Mouse (Mus musculus): Measurements from ENCODE around the gene P2ry10. TPM values are rescaled to one million over a fixed set of nuclear protein-coding genes. Genes with fewer than 3 reads are reported as not detected.

Gene P2ry10
- polyA plus RNA-seq, 1 experiment from 2014 or later: 4.3 TPM

- Histone ChIP-seq H3K4me2 (ENCODE audit: low read depth, low read length) (no peak overlapping the region), H3K4me1 (ENCODE audit: control insufficient read depth, insufficient read depth, low read length) (no peaks in the 10 kb centered on the region), H3K27me3 (ENCODE audit: control insufficient read depth, insufficient read depth, low read length) (no peaks in the 10 kb centered on the region), H3K27ac (ENCODE audit: low read length) (no peak overlapping the region), H3K36me3 (ENCODE audit: control insufficient read depth, insufficient read depth) (no peaks in the 10 kb centered on the region), H3K9me3 (replicated peaks; ENCODE audit: control insufficient read depth, low read length) (no peaks in the 10 kb centered on the region), H3K9ac (ENCODE audit: low read length) (no peak overlapping the region), H3K4me3 (ENCODE audit: low read length) (no peak overlapping the region)
- 66% methylated on average over 1 of the region's 1 CpGs for WGBS
- no peak for ATAC-seq (replicated peaks; ENCODE audit: extremely low read depth, insufficient read depth, low FRiP score)
Observed at GRCm38 (mm10) chrX:107116987-107117386, 28.7 kb downstream of the P2ry10 start.

GRCm38 (mm10) chrX:107143184-107143583 lies 54.9 kb downstream of the P2ry10 start:
- Histone ChIP-seq H3K4me2 (ENCODE audit: low read depth, low read length) (no peak overlapping the region), H3K36me3 (ENCODE audit: control insufficient read depth, insufficient read depth) (no peaks in the 10 kb centered on the region), H3K27ac (ENCODE audit: low read length) (no peak overlapping the region), H3K27me3 (ENCODE audit: control insufficient read depth, insufficient read depth, low read length) (no peaks in the 10 kb centered on the region), H3K9me3 (replicated peaks; ENCODE audit: control insufficient read depth, low read length) (no peaks in the 10 kb centered on the region), H3K4me3 (ENCODE audit: low read length) (no peak overlapping the region), H3K4me1 (ENCODE audit: control insufficient read depth, insufficient read depth, low read length) (no peaks in the 10 kb centered on the region), H3K9ac (ENCODE audit: low read length) (no peak overlapping the region)
- no peak for ATAC-seq (replicated peaks; ENCODE audit: extremely low read depth, insufficient read depth, low FRiP score)
- WGBS: 50% methylated on average over 3 of the region's 3 CpGs

- no peak for ATAC-seq (replicated peaks; ENCODE audit: extremely low read depth, insufficient read depth, low FRiP score)
- no peaks in the 10 kb centered on the region for H3K27me3 ChIP-seq (ENCODE audit: control insufficient read depth, insufficient read depth, low read length)
- H3K4me1 ChIP-seq (ENCODE audit: control insufficient read depth, insufficient read depth, low read length): no peaks in the 10 kb centered on the region
- 50% methylated on average over 2 of the region's 2 CpGs for WGBS
- H3K4me3 ChIP-seq (ENCODE audit: low read length): no peak overlapping the region
- H3K9ac ChIP-seq (ENCODE audit: low read length): no peak overlapping the region
- H3K27ac ChIP-seq (ENCODE audit: low read length): no peak overlapping the region
- no peaks in the 10 kb centered on the region for H3K9me3 ChIP-seq (replicated peaks; ENCODE audit: control insufficient read depth, low read length)
- H3K36me3 ChIP-seq (ENCODE audit: control insufficient read depth, insufficient read depth): no peaks in the 10 kb centered on the region
- no peak overlapping the region for H3K4me2 ChIP-seq (ENCODE audit: low read depth, low read length)
Observed at GRCm38 (mm10) chrX:107143930-107144329, 55.6 kb downstream of the P2ry10 start.

GRCm38 (mm10) chrX:107148681-107149080 lies 60.4 kb downstream of the P2ry10 start, which contains the start of gene P2ry10b:
P2ry10b (plus strand) TSS chrX:107148927.
- 68% methylated on average over 3 of the region's 3 CpGs for WGBS
- Histone ChIP-seq H3K36me3 (ENCODE audit: control insufficient read depth, insufficient read depth) (no peaks in the 10 kb centered on the region), H3K27ac (ENCODE audit: low read length) (peak within 1 kb of the TSS; percentile 11), H3K4me3 (ENCODE audit: low read length) (no peak within 1 kb of the TSS), H3K4me2 (ENCODE audit: low read depth, low read length) (peak within 1 kb of the TSS; percentile 22; the same call in 1 of the 2 replicates), H3K4me1 (ENCODE audit: control insufficient read depth, insufficient read depth, low read length) (no peaks in the 10 kb centered on the region), H3K9ac (ENCODE audit: low read length) (no peak within 1 kb of the TSS), H3K27me3 (ENCODE audit: control insufficient read depth, insufficient read depth, low read length) (no peaks in the 10 kb centered on the region), H3K9me3 (replicated peaks; ENCODE audit: control insufficient read depth, low read length) (no peaks in the 10 kb centered on the region)
- no peak for ATAC-seq (replicated peaks; ENCODE audit: extremely low read depth, insufficient read depth, low FRiP score)

- peak overlapping the region; percentile 22; the same call in 1 of the 2 replicates for H3K4me2 ChIP-seq (ENCODE audit: low read depth, low read length)
- H3K27ac ChIP-seq (ENCODE audit: low read length): peak overlapping the region; percentile 11
- H3K4me3 ChIP-seq (ENCODE audit: low read length): no peak overlapping the region
- no peak overlapping the region for H3K9ac ChIP-seq (ENCODE audit: low read length)
- H3K36me3 ChIP-seq (ENCODE audit: control insufficient read depth, insufficient read depth): no peaks in the 10 kb centered on the region
- no peak for ATAC-seq (replicated peaks; ENCODE audit: extremely low read depth, insufficient read depth, low FRiP score)
- H3K9me3 ChIP-seq (replicated peaks; ENCODE audit: control insufficient read depth, low read length): no peaks in the 10 kb centered on the region
- 37% methylated on average over 4 of the region's 4 CpGs for WGBS
- H3K4me1 ChIP-seq (ENCODE audit: control insufficient read depth, insufficient read depth, low read length): no peaks in the 10 kb centered on the region
- H3K27me3 ChIP-seq (ENCODE audit: control insufficient read depth, insufficient read depth, low read length): no peaks in the 10 kb centered on the region
Observed at GRCm38 (mm10) chrX:107149391-107149993, 61.2 kb downstream of the P2ry10 start.

- peak overlapping the region; percentile 22; the same call in 1 of the 2 replicates for H3K4me2 ChIP-seq (ENCODE audit: low read depth, low read length)
- no peaks in the 10 kb centered on the region for H3K27me3 ChIP-seq (ENCODE audit: control insufficient read depth, insufficient read depth, low read length)
- H3K27ac ChIP-seq (ENCODE audit: low read length): peak overlapping the region; percentile 11
- no peak overlapping the region for H3K9ac ChIP-seq (ENCODE audit: low read length)
- H3K9me3 ChIP-seq (replicated peaks; ENCODE audit: control insufficient read depth, low read length): no peaks in the 10 kb centered on the region
- ATAC-seq (replicated peaks; ENCODE audit: extremely low read depth, insufficient read depth, low FRiP score): no peak
- no peaks in the 10 kb centered on the region for H3K36me3 ChIP-seq (ENCODE audit: control insufficient read depth, insufficient read depth)
- H3K4me1 ChIP-seq (ENCODE audit: control insufficient read depth, insufficient read depth, low read length): no peaks in the 10 kb centered on the region
- WGBS: 26% methylated on average over 5 of the region's 5 CpGs
- no peak overlapping the region for H3K4me3 ChIP-seq (ENCODE audit: low read length)
Observed at GRCm38 (mm10) chrX:107150027-107150426, 61.7 kb downstream of the P2ry10 start.

- WGBS: 43% methylated on average over 4 of the region's 4 CpGs
- no peaks in the 10 kb centered on the region for H3K36me3 ChIP-seq (ENCODE audit: control insufficient read depth, insufficient read depth)
- H3K9ac ChIP-seq (ENCODE audit: low read length): no peak overlapping the region
- H3K27me3 ChIP-seq (ENCODE audit: control insufficient read depth, insufficient read depth, low read length): no peaks in the 10 kb centered on the region
- H3K4me2 ChIP-seq (ENCODE audit: low read depth, low read length): peak overlapping the region; percentile 44
- peak overlapping the region; percentile 18 for H3K4me3 ChIP-seq (ENCODE audit: low read length)
- ATAC-seq (replicated peaks; ENCODE audit: extremely low read depth, insufficient read depth, low FRiP score): peak; percentile 70
- H3K4me1 ChIP-seq (ENCODE audit: control insufficient read depth, insufficient read depth, low read length): no peaks in the 10 kb centered on the region
- H3K27ac ChIP-seq (ENCODE audit: low read length): peak overlapping the region; percentile 78
- no peaks in the 10 kb centered on the region for H3K9me3 ChIP-seq (replicated peaks; ENCODE audit: control insufficient read depth, low read length)
Observed at GRCm38 (mm10) chrX:107150752-107151515, 62.6 kb downstream of the P2ry10 start.

Other genes with a start within 250 kb of the P2ry10 start
- 15.3 and 16.0 TPM in 2 replicates for gene Rtl3, start 247.8 kb upstream of the P2ry10 start, polyA plus RNA-seq (2015; fragmentation: Nextera tagmentation; extraction: Ambion mirVana)
- gene Lpar4, start 167.9 kb upstream of the P2ry10 start, polyA plus RNA-seq (2015; fragmentation: Nextera tagmentation; extraction: Ambion mirVana): 10.5 and 11.7 TPM in 2 replicates
- gene P2ry10b, start 60.4 kb downstream of the P2ry10 start, polyA plus RNA-seq (2015; fragmentation: Nextera tagmentation; extraction: Ambion mirVana): 1.3 TPM in 2 replicates
- gene Gpr174, start 167.4 kb downstream of the P2ry10 start, polyA plus RNA-seq (2015; fragmentation: Nextera tagmentation; extraction: Ambion mirVana): 0.17 and 0.45 TPM in 2 replicates